Mouse (Mus musculus) CD4-positive, CD25-positive, alpha-beta regulatory T cell, adult 4 months (primary cell): ENCODE data around the gene Spata31d1a. TPM values are rescaled to one million over a fixed set of nuclear protein-coding genes. Genes with fewer than 3 reads are reported as not detected.
"Not testable (repeated sequence)": the region's sequence is repeated elsewhere in the genome, so short reads cannot be mapped to it uniquely, and the experiment has no call there.

Source experiments
- ATAC-seq: one replicate; pipeline ENCODE4 v1.8.0; 2017
- polyA plus RNA-seq, 2 experiments: library from polyadenylated mRNA; unstranded; fragments of 100-300 nt; shearing (Covaris generic); gene quantifications; one replicate each; pipeline ENCODE4 v1.2.1; 2017

Spata31d1a gene
- polyA plus RNA-seq, 2 experiments from 2014 or later, result not detected

- not testable (repeated sequence) for ATAC-seq
Measured at GRCm38 (mm10) chr13:59700137-59700536, 10.0 kb downstream of the Spata31d1a start.

- ATAC-seq, result no peak
Measured at GRCm38 (mm10) chr13:59699131-59699530, 11.0 kb downstream of the Spata31d1a start.

- ATAC-seq, result peak; percentile 92
Measured at GRCm38 (mm10) chr13:59695781-59696180, 14.3 kb downstream of the Spata31d1a start.

GRCm38 (mm10) chr13:59694008-59694407 is 16.1 kb downstream of the Spata31d1a start, which contains the start of gene 4921517D22Rik:
Gene 4921517D22Rik, minus strand, starts transcription at chr13:59694108.
- ATAC-seq, result no peak

- no peak for ATAC-seq
Measured at GRCm38 (mm10) chr13:59691478-59691877, 18.7 kb downstream of the Spata31d1a start.

GRCm38 (mm10) chr13:59690576-59690975 is 19.6 kb downstream of the Spata31d1a start:
- no peak for ATAC-seq

- no peak for ATAC-seq
Measured at GRCm38 (mm10) chr13:59689843-59690242, 20.3 kb downstream of the Spata31d1a start.

DNA sequence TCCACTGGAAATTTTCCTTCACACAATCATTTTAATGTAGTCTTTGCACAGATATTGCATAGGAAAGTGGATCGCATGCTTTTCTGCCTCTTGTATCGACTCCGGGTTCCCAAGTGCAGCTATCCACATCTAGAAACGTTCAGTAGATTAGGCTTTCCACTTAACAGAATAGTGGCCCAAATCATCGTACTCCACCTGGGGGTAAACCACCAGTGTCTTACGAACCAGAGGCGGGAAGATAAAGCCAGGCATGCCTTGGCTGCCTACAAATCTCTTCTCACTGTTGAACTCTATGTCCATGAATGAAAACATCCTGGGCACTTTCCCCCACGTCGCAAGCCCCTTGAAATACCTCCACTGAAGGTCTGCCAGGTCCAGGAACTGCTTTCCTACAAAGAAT is 20.8 kb downstream of the Spata31d1a start:
- no peak for ATAC-seq

DNA sequence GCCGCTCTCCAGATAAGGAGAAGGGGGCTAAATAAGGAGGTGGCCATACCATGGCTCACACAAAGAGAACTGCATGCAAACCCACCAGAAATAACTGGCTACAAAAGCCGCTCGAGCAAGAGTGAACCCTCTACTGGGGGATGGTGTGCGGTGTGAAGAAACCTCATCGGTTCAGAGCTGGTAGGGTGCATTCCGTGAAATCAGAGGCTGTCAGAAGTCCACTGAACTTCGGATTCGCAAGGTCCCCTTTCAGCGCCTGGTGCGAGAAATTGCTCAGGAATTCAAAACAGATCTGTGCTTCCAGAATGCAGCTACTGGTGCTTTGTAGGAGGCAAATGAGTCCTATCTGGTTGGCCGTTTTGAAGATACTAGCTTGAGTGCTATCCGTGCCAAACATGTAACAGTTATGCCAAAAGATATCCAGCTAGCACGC is 21.8 kb downstream of the Spata31d1a start:
- ATAC-seq, result no peak

GRCm38 (mm10) chr13:59685236-59685635 is 24.9 kb downstream of the Spata31d1a start:
- ATAC-seq, result no peak

GRCm38 (mm10) chr13:59682629-59683028 is 27.5 kb downstream of the Spata31d1a start:
- ATAC-seq, result no peak

DNA sequence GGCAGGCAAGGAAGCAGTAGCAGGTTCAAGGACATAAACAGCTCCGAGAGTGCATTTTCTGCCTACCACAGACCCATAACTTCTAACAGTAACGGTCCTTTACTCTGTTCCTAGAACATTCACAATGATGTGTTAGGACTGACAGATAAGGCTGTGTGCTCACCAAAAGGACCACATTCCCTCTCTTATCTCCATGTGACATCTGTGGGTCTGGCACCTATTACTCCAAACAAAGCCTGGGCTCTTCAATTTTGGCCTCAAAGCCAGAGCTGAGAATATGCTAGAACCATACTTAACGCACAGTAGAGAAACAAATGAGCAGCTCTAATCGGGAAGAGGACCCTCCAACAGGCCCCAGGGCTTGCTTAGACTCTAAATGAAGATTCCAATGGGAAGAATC is 30.2 kb downstream of the Spata31d1a start:
- no peak for ATAC-seq

GRCm38 (mm10) chr13:59679306-59679705 is 30.8 kb downstream of the Spata31d1a start:
- no peak for ATAC-seq

GRCm38 (mm10) chr13:59676316-59677229 is 33.6 kb downstream of the Spata31d1a start:
- no peak for ATAC-seq

DNA sequence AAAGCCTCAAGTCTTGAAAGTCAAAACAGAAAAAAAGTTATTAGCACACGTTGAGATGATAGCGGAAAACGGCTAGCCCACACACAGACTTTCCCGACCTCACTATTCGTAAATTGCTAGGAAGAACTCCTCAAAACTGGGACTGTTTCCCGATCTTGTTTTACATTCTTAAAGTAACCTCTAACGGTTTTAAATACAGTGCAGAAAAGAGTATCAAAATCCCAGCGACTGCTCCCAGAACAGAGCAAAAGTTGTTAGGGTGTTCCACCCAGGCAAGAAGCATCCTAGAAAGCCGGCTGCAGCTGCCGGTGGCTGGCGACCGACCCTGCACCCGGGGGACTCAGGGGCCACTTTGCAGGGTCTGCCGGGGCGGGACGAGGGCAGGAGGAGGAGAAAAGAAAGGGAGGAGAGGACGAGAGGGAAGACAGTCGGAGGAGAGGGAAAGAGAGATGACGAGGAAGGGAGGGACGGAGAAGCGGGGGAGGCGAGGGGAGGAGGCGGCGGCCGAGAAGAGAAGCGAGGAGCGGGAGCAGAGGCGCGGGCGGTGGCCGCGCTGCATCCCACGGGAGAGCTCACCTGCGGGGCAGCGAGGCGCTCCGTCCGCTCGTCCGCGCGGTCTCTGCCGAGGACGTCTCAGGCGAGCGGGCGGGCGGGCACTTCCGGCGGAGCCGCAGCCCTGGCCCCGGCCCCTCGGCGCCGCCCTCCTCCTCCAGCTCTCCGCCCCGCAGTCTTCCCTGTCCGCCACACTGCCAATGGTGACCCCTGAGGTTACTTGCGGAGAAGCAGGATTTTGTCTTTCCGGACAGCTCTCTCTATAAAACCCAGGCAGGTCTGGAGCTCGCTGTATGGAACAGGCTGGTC is 34.7 kb downstream of the Spata31d1a start, which contains the start of gene Golm1:
Golm1 (minus strand) TSS at position 661 of the 861 bp plus-strand sequence.
- ATAC-seq, result peak; percentile 48

- peak; percentile 8 for ATAC-seq
Measured at GRCm38 (mm10) chr13:59674761-59675150, 35.4 kb downstream of the Spata31d1a start.

DNA sequence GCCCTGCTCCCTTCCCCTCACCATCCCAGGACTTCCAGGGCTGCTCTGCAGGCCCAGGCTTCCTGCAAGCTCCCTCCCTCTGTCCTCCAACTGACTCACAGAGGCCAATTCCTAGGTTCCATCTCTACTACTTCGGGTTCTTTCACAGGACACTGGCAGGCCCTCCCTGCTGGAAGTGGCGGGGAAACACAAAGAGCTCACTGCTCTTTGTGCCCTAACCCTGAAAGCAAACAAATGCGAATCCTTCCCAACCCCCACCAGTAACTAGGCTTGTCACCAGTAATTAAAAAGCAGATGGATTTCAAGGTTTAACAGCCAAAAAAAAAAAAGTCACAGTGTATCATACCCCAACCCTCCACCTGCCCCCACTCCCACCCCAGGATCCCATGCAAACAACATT is 35.9 kb downstream of the Spata31d1a start:
- ATAC-seq, result no peak

DNA sequence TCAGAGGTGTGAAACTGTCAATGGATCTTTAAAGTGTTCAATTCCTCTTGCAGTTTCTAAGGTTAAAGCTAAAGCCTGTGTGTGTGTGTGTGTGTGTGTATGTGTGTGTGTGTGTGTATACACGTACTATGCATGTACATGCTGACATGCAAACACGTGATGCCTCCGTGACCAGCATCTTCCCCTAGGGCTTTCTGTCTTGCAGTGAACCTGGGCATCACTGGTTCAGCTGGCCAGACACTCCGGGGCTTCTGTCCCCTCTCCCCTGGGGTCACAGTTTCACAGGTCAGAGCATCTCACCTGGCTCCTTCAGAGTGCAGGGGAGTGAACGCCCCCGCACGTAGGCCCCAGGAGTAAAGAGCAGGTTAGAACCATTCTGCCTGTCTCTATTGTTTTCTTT is 36.5 kb downstream of the Spata31d1a start:
- no peak for ATAC-seq

DNA sequence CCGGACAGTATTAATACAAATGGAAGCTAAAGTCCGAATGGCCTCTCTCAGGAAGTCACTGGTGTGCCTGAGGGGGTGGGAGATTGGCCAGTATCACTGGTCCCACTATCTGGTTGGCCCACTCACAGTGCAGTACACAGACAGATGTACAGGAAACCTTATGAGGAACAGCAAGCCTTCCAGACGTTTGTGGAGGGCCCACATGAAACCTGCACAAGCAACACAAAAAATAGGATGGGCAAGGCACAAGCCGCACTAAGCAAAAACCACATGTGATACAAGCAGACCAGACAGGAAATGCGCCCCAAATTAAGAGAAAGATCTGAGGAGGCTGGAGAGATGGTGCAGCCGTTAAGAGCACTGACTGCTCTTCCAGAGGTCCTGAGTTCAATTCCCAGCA is 37.9 kb downstream of the Spata31d1a start:
- ATAC-seq, result peak; percentile 50

DNA sequence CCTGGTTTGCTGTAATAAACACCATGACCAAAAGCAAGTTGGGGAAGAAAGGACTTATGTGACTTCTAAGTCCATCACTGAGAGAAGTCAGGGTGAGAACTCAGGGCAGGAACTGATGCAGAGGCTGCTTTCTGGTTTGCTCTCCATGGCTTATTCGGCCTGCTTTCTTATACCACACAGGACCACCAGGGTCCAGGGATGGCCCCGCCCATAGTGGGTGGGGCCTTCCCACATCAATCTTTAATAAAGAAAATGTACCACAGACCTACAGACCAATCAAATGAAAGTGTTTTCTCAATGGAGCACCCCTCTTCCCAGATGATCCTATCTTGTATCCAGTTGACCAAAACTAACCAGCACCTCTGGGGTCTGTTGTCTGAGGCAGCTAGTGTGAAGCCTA is 38.6 kb downstream of the Spata31d1a start:
- no peak for ATAC-seq

DNA sequence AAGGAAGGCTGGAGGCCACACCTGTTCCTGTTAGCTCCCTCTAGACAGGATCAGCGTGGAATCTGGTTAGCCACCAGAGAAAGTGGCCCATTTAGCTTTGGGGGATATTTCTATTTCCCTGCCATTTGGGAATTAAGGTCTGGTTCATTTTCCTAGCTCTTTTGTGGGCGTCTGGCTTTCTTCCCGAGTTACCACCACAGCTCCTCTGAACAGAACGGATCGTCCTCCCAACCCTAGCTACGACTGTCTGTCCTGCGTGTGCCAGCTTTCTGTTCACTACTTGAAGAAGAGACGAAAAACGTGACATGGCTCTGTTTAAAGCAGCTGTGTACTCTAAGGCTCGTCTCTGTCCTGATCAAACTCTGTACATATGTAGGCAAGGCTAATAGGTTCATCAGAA is 40.2 kb downstream of the Spata31d1a start:
- no peak for ATAC-seq

GRCm38 (mm10) chr13:59668501-59669093 is 41.5 kb downstream of the Spata31d1a start:
- ATAC-seq, result peak; percentile 81

DNA sequence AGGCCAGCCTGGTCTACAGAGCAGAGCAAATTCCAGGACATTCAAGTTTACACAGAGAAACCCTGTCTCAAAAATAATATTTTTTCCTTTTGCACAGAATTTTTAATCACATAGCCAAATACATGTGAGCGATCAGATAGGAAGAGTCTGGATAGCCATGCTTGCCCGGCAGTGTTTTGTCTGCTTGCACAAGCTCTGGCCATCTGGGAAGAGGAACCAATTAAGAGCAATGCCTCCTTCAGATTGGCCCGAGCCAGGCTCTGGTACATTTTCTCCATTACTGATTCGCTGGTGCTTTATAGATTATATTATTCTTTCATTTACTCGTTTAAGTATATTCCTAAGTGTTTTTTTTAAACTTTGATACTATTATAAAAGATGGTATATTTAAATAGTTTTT is 42.4 kb downstream of the Spata31d1a start:
- no peak for ATAC-seq
